Mouse (Mus musculus) testis, adult 2 months (tissue): ENCODE results near the gene Ndufb5. TPM values are rescaled to one million over a fixed set of nuclear protein-coding genes. Genes with fewer than 3 reads are reported as not detected.

ENCODE experiments used
- H3K27ac ChIP-seq: fragments of 200-500 bp; 2 replicates; pipeline ENCODE4 v1.5.1; 2012; ENCODE audit warnings: low read depth, low read length; ENCODE audit not compliant: control insufficient read depth, insufficient read depth
- H3K27me3 ChIP-seq: fragments of 200-500 bp; 2 replicates; pipeline ENCODE4 v1.6.1; 2012; ENCODE audit warnings: mild to moderate bottlenecking, low read length, moderate library complexity; ENCODE audit not compliant: control insufficient read depth, insufficient read depth
- H3K36me3 ChIP-seq: fragments of 200-500 bp; 2 replicates; pipeline ENCODE4 v1.6.1; 2012; ENCODE audit warnings: mild to moderate bottlenecking, low read length; ENCODE audit not compliant: control insufficient read depth, insufficient read depth
- H3K4me1 ChIP-seq: fragments of 200-500 bp; 2 replicates; pipeline ENCODE4 v1.6.1; 2012; ENCODE audit warnings: low read length; ENCODE audit not compliant: control insufficient read depth, insufficient read depth
- H3K4me3 ChIP-seq: fragments of 200-500 bp; 2 replicates; pipeline ENCODE4 v1.5.1; 2012; ENCODE audit warnings: low read depth, mild to moderate bottlenecking, low read length, moderate library complexity, mixed read lengths; ENCODE audit not compliant: control insufficient read depth
- CTCF ChIP-seq: fragments of 200-500 bp; IDR thresholded peaks from 2 replicates; pipeline ENCODE4 v1.5.1; 2012; ENCODE audit warnings: low read depth, mild to moderate bottlenecking, inconsistent platforms, low read length, moderate library complexity; ENCODE audit not compliant: control insufficient read depth, insufficient read depth, insufficient replicate concordance
- POLR2A ChIP-seq: fragments of 200-500 bp; IDR thresholded peaks from 2 replicates; pipeline ENCODE4 v1.6.1; 2012; ENCODE audit warnings: low read depth, mild to moderate bottlenecking, inconsistent platforms, low read length, moderate library complexity; ENCODE audit not compliant: control insufficient read depth
- polyA plus RNA-seq: library from polyadenylated mRNA; depleted of rRNA; stranded (reverse); fragments of >200 nt; gene quantifications from 2 replicates; pipeline ENCODE4 v1.2.3, GENCODE M21; 2012; rRNA removed

Ndufb5 gene
- polyA plus RNA-seq, 1 experiment: 272 TPM

DNA sequence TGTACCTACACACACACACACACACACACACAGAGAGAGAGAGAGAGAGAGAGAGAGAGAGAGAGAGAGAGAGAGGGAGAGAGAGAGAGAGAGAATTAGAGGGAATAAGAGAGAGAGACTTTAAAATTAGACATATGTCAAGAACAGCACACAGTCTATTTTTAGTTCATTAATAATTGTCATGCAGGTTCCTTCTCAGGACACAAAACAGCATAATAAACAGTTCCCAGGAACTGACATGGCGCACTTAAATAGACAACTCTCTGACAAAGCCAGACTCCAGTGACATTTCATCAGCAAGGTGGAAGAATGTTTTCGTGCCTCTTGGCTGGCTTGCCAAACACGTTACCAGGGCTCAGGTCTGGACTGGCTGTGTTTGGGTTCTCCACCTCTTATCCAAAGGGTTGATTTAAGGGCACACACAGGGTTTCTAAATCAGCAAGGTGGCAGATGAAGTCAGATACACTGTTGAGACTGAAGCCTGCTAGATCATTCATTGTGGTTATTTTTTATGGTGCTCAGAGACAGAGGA lies 17.7 kb downstream of the Ndufb5 start:
- Histone ChIP-seq H3K27me3 (no peaks in the 10 kb centered on the region), H3K36me3 (peaks cover 1% of the 10 kb centered on the region), H3K4me3 (no peak overlapping the region), H3K27ac (no peak overlapping the region), H3K4me1 (no peaks in the 10 kb centered on the region)
- TF ChIP-seq POLR2A (no peak), CTCF (no peak)

DNA sequence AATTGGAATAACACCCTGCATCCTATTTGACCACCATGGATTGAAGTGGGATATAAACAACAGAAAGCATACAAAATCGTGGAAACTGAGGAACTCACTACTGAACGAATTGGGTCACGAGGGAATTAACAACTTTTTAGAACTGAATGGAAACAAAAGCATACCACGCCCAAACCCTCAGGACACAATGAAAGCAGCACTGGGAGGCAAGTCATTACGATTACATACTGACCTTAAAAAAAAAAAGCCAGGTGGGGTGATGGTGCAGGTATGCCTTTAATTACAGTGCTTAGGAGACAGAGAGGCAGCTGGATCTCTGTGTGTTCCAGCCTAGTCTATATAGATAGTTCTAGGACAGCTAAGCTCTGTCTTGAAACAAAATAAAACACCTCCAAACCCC lies 22.4 kb downstream of the Ndufb5 start:
- Histone ChIP-seq H3K36me3 (no peaks in the 10 kb centered on the region), H3K4me1 (no peaks in the 10 kb centered on the region), H3K27me3 (no peaks in the 10 kb centered on the region), H3K27ac (no peak overlapping the region), H3K4me3 (no peak overlapping the region)
- TF ChIP-seq CTCF (no peak), POLR2A (no peak)

DNA sequence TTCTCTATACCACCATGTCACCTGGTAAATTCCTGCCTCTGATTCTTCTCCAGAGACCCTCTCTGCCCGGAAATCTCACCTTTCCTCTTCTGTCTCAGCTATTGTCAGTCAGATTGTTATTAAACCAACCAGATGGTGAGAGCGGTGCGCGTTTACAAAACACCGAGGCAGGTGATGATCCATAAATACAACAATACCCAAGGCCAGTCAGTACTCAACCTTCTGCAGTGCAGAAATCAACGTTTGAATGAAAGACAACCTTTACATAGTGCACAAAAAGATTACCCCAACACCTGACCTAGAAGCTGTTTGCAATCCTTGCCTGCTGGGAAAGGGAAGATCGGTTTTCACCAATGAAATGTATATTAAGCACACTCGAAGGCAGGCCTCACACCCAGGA lies 26.2 kb downstream of the Ndufb5 start:
- TF ChIP-seq CTCF: no peak
- Histone ChIP-seq H3K4me3 (no peak overlapping the region), H3K27me3 (no peaks in the 10 kb centered on the region), H3K4me1 (no peaks in the 10 kb centered on the region; the same call in 1 of the 2 replicates), H3K27ac (no peak overlapping the region), H3K36me3 (no peaks in the 10 kb centered on the region)

DNA sequence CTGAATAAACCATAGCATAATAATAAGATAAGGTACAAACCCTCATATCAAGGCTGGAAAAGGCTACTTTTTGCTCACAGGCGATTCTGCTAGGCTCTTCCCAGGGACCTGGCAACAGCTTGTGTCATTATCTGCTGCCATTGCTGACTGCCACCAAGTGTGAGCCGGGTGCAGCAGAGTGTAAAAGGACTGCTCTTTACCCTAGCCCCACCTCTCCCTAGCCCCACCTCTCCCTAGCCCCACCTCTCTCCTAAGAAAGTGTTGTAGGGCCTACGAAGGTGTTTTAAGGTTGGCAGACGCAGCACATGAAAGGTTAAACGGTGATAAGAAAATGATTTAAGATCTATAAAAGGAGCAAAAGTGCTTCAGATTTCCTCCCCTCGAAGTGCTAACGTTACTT lies 27.1 kb downstream of the Ndufb5 start:
- H3K27ac ChIP-seq: no peak overlapping the region
- H3K4me3 ChIP-seq: no peak overlapping the region
- TF ChIP-seq POLR2A (no peak), CTCF (no peak)
- no peaks in the 10 kb centered on the region for H3K27me3 ChIP-seq
- no peaks in the 10 kb centered on the region; the same call in 1 of the 2 replicates for H3K4me1 ChIP-seq
- H3K36me3 ChIP-seq: no peaks in the 10 kb centered on the region

DNA sequence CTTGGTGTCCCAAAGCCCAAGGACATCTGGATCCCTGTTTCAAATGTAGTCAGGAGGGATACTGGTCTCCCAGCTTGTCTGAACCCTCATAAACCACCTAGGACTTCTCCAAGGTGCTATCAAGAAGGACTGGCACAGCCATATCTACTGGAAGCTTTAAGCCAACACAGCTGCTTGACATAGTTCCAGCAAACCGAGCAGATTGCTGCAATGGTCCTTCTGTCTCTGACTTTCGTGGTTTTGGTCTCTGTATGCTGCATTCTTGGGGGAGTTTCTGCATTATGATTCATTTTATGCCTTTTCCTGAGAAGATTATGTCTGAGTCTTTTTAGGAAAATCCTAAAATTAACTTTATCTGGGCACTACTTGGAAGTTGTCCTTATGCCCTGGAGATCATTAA lies 34.0 kb downstream of the Ndufb5 start:
- H3K4me3 ChIP-seq: no peak overlapping the region
- no peaks in the 10 kb centered on the region for H3K27me3 ChIP-seq
- H3K4me1 ChIP-seq: no peaks in the 10 kb centered on the region
- no peaks in the 10 kb centered on the region for H3K36me3 ChIP-seq
- no peak for TF ChIP-seq CTCF
- no peak for TF ChIP-seq POLR2A
- H3K27ac ChIP-seq: no peak overlapping the region

Other genes starting within 250 kb of the Ndufb5 start
- gene Kcnmb3, start 244.8 kb upstream of the Ndufb5 start, polyA plus RNA-seq: 3.4 and 3.6 TPM in 2 replicates
- gene Zfp639, start 226.7 kb upstream of the Ndufb5 start, polyA plus RNA-seq: 29.0 and 30.5 TPM in 2 replicates
- gene Mfn1, start 207.5 kb upstream of the Ndufb5 start, polyA plus RNA-seq: 14.6 and 20.9 TPM in 2 replicates
- 1.9 and 2.8 TPM in 2 replicates for gene Gnb4, start 120.4 kb upstream of the Ndufb5 start, polyA plus RNA-seq
- gene Actl6a, start 30.7 kb upstream of the Ndufb5 start, polyA plus RNA-seq: 55.2 and 55.4 TPM in 2 replicates
- 15.0 and 18.8 TPM in 2 replicates for gene Mrpl47, start 615 bp downstream of the Ndufb5 start, polyA plus RNA-seq
- 0.11 and 0.14 TPM in 2 replicates for gene Usp13, start 80.6 kb downstream of the Ndufb5 start, polyA plus RNA-seq